Mouse (Mus musculus) gastrocnemius, postnatal 25 days (tissue): ENCODE measurements around the gene 5330417C22Rik. TPM values are rescaled to one million over a fixed set of nuclear protein-coding genes. Genes with fewer than 3 reads are reported as not detected.
A peak's percentile ranks its signal among the peaks of the same experiment; 100 is the strongest.
"Not testable (repeated sequence)": the region's sequence is repeated elsewhere in the genome, so short reads cannot be mapped to it uniquely, and the experiment has no call there.

Experiments
- DNase-seq: peaks from one replicate; pipeline ENCODE4 v3.0.0; 2022
- total RNA-seq, 2 experiments: library from RNA; stranded (reverse); gene quantifications; 1 replicate in 1 of 2; 2 replicates in 1 of 2; pipeline ENCODE4 v1.2.3; 2021

The 5330417C22Rik gene
- total RNA-seq, 2 experiments from 2014 or later, result not detected

GRCm38 (mm10) chr3:108533114-108533885 is 3.0 kb downstream of the 5330417C22Rik start:
- DNase-seq, result no peak

- DNase-seq, result no peak
Measured at GRCm38 (mm10) chr3:108528489-108528888, 7.8 kb downstream of the 5330417C22Rik start.

GRCm38 (mm10) chr3:108523415-108523814 is 12.9 kb downstream of the 5330417C22Rik start:
- no peak for DNase-seq

- no peak for DNase-seq
Measured at GRCm38 (mm10) chr3:108518276-108518675, 18.1 kb downstream of the 5330417C22Rik start.

- DNase-seq, result no peak
Measured at GRCm38 (mm10) chr3:108513465-108513864, 22.9 kb downstream of the 5330417C22Rik start.

GRCm38 (mm10) chr3:108510716-108511483 is 25.4 kb downstream of the 5330417C22Rik start:
- DNase-seq, result no peak

GRCm38 (mm10) chr3:108510156-108510555 is 26.2 kb downstream of the 5330417C22Rik start:
- DNase-seq, result no peak

- DNase-seq, result no peak
Measured at GRCm38 (mm10) chr3:108508745-108509474, 27.4 kb downstream of the 5330417C22Rik start.

GRCm38 (mm10) chr3:108503908-108504307 is 32.4 kb downstream of the 5330417C22Rik start:
- no peak for DNase-seq

- not testable (repeated sequence) for DNase-seq
Measured at GRCm38 (mm10) chr3:108501411-108501810, 34.9 kb downstream of the 5330417C22Rik start.

- DNase-seq, result no peak
Measured at GRCm38 (mm10) chr3:108499826-108500225, 36.5 kb downstream of the 5330417C22Rik start.

GRCm38 (mm10) chr3:108497602-108498001 is 38.7 kb downstream of the 5330417C22Rik start:
- DNase-seq, result no peak

- no peak for DNase-seq
Measured at GRCm38 (mm10) chr3:108495486-108495885, 40.9 kb downstream of the 5330417C22Rik start.

- no peak for DNase-seq
Measured at GRCm38 (mm10) chr3:108494861-108495474, 41.4 kb downstream of the 5330417C22Rik start.

- no peak for DNase-seq
Measured at GRCm38 (mm10) chr3:108489968-108490367, 46.4 kb downstream of the 5330417C22Rik start.

GRCm38 (mm10) chr3:108484749-108485148 is 51.6 kb downstream of the 5330417C22Rik start:
- no peak for DNase-seq

GRCm38 (mm10) chr3:108478800-108479199 is 57.5 kb downstream of the 5330417C22Rik start:
- DNase-seq, result no peak

GRCm38 (mm10) chr3:108476761-108477619 is 59.3 kb downstream of the 5330417C22Rik start:
- DNase-seq, result peak; percentile 22

- DNase-seq, result no peak
Measured at GRCm38 (mm10) chr3:108475496-108475895, 60.8 kb downstream of the 5330417C22Rik start.

- DNase-seq, result no peak
Measured at GRCm38 (mm10) chr3:108474969-108475368, 61.4 kb downstream of the 5330417C22Rik start.

GRCm38 (mm10) chr3:108467760-108468159 is 68.6 kb downstream of the 5330417C22Rik start:
- DNase-seq, result no peak
